Mouse (Mus musculus): ENCODE results near the gene Vmo1. TPM values are rescaled to one million over a fixed set of nuclear protein-coding genes. Genes with fewer than 3 reads are reported as not detected.
A peak's percentile ranks its signal among the peaks of the same experiment; 100 is the strongest.

The Vmo1 gene
- total and polyA plus RNA-seq, 2 experiments: 3.9 to 5.5 TPM

- peak within 1 kb of the TSS; percentile 99 for H3K27ac ChIP-seq (replicated peaks; ENCODE audit: insufficient read depth, low read depth, low read length)
- peaks cover 5% of the 10 kb centered on the region; the same call in 1 of the 2 replicates for H3K79me2 ChIP-seq (ENCODE audit: control insufficient read depth, insufficient read depth, low read length)
- H3K36me3 ChIP-seq (ENCODE audit: control insufficient read depth, insufficient read depth, low read length): no peaks in the 10 kb centered on the region; the same call in 1 of the 2 replicates
- 25% methylated on average over 10 of the region's 10 CpGs for WGBS
- peaks cover 13% of the 10 kb centered on the region for H3K4me1 ChIP-seq (ENCODE audit: control insufficient read depth, insufficient read depth, low read length)
- no peaks in the 10 kb centered on the region for H3K27me3 ChIP-seq (ENCODE audit: control insufficient read depth, insufficient read depth, low read length)
- DNase-seq (ENCODE audit: extremely low read depth, low read depth, low spot score): peak; percentile 92
- peak within 1 kb of the TSS; percentile 97 for H3K9ac ChIP-seq (ENCODE audit: low read depth, low read length)
- peak within 1 kb of the TSS; percentile 84 for H3K4me3 ChIP-seq (ENCODE audit: insufficient read depth, low read depth, low read length)
- TF ChIP-seq CTCF (IDR thresholded peaks at IDR 0.05; ENCODE audit: low read depth, low read length) (no peak), POLR2A (IDR thresholded peaks at IDR 0.05; ENCODE audit: extremely low read depth, insufficient read depth, low read length) (peak; percentile 80)
Measured at GRCm38 (mm10) chr11:70518923-70519322, 4.5 kb upstream of the Vmo1 start, which contains the start of gene Gltpd2. Gene Gltpd2, plus strand, starts transcription at chr11:70519196.

DNA sequence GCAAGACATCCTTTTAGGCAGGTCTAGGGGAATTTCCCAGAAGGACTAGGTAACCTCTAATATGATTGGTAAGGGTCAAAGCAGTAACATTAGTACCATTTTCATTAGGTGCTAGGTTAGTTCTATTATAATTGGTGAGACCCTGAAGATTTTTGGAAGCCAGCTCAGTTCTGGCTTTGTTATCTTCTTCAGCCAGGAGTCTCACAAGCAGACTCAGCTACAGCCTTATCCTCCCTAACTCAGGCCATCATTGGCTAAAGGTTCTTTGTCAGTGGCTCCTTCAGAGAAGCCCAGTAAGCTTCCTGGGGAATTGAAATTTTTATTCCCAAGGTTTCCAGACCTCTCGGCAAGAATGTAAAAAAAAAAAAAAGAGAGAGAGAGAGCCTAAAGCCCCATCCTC is 4.0 kb upstream of the Vmo1 start:
- no peaks in the 10 kb centered on the region; the same call in 1 of the 2 replicates for H3K36me3 ChIP-seq (ENCODE audit: control insufficient read depth, insufficient read depth, low read length)
- TF ChIP-seq POLR2A (IDR thresholded peaks at IDR 0.05; ENCODE audit: extremely low read depth, insufficient read depth, low read length) (no peak), CTCF (IDR thresholded peaks at IDR 0.05; ENCODE audit: low read depth, low read length) (no peak)
- no peak for DNase-seq (ENCODE audit: extremely low read depth, low read depth, low spot score)
- H3K27me3 ChIP-seq (ENCODE audit: control insufficient read depth, insufficient read depth, low read length): no peaks in the 10 kb centered on the region
- peaks cover 13% of the 10 kb centered on the region for H3K4me1 ChIP-seq (ENCODE audit: control insufficient read depth, insufficient read depth, low read length)
- H3K27ac ChIP-seq (replicated peaks; ENCODE audit: insufficient read depth, low read depth, low read length): peak overlapping the region; percentile 95
- no peak overlapping the region; the same call in 1 of the 2 replicates for H3K4me3 ChIP-seq (ENCODE audit: insufficient read depth, low read depth, low read length)
- H3K9ac ChIP-seq (ENCODE audit: low read depth, low read length): no peak overlapping the region; the same call in 1 of the 2 replicates
- peaks cover 5% of the 10 kb centered on the region; the same call in 1 of the 2 replicates for H3K79me2 ChIP-seq (ENCODE audit: control insufficient read depth, insufficient read depth, low read length)
- WGBS: 30% methylated on average over 1 of the region's 1 CpGs

- 22% methylated on average over 2 of the region's 2 CpGs for WGBS
- TF ChIP-seq POLR2A (IDR thresholded peaks at IDR 0.05; ENCODE audit: extremely low read depth, insufficient read depth, low read length) (no peak), CTCF (IDR thresholded peaks at IDR 0.05; ENCODE audit: low read depth, low read length) (peak; percentile 24)
- Histone ChIP-seq H3K27me3 (ENCODE audit: control insufficient read depth, insufficient read depth, low read length) (no peaks in the 10 kb centered on the region), H3K4me3 (ENCODE audit: insufficient read depth, low read depth, low read length) (no peak overlapping the region), H3K79me2 (ENCODE audit: control insufficient read depth, insufficient read depth, low read length) (peaks cover 5% of the 10 kb centered on the region; the same call in 1 of the 2 replicates), H3K9ac (ENCODE audit: low read depth, low read length) (no peak overlapping the region), H3K36me3 (ENCODE audit: control insufficient read depth, insufficient read depth, low read length) (no peaks in the 10 kb centered on the region; the same call in 1 of the 2 replicates), H3K27ac (replicated peaks; ENCODE audit: insufficient read depth, low read depth, low read length) (no peak overlapping the region), H3K4me1 (ENCODE audit: control insufficient read depth, insufficient read depth, low read length) (peaks cover 10% of the 10 kb centered on the region)
- peak; percentile 62 for DNase-seq (ENCODE audit: extremely low read depth, low read depth, low spot score)
Measured at GRCm38 (mm10) chr11:70516352-70516751, 1.9 kb upstream of the Vmo1 start.

DNA sequence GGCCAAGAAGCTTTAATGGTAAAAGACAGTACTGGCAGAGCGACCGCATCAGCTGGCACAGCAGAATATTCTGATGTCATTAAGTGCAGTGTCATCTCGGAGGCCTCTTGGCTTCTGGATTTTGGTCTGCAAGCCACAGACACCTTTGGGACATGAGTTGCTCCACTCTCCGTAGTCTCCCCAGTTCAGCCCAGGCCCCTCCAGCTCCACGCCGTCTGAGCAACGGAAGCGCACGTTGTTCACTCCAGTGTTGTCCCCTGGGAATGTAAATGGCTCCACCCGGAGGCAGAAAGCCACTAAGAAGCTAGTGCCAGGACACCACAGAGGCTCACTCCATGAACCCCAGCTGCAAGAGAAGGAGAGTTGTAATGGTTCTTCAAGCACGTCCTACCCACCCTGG is 896 bp downstream of the Vmo1 start:
- peaks cover 7% of the 10 kb centered on the region for H3K4me1 ChIP-seq (ENCODE audit: control insufficient read depth, insufficient read depth, low read length)
- TF ChIP-seq POLR2A (IDR thresholded peaks at IDR 0.05; ENCODE audit: extremely low read depth, insufficient read depth, low read length): no peak
- no peak for TF ChIP-seq CTCF (IDR thresholded peaks at IDR 0.05; ENCODE audit: low read depth, low read length)
- no peaks in the 10 kb centered on the region for H3K27me3 ChIP-seq (ENCODE audit: control insufficient read depth, insufficient read depth, low read length)
- H3K4me3 ChIP-seq (ENCODE audit: insufficient read depth, low read depth, low read length): no peak overlapping the region
- 0 out of 2 replicates have a peak overlapping the region, but pooled peaks have one; percentile 6 for H3K9ac ChIP-seq (ENCODE audit: low read depth, low read length)
- DNase-seq (ENCODE audit: extremely low read depth, low read depth, low spot score): no peak
- WGBS: 81% methylated on average over 11 of the region's 11 CpGs
- H3K27ac ChIP-seq (replicated peaks; ENCODE audit: insufficient read depth, low read depth, low read length): peak overlapping the region; percentile 31; the same call in 1 of the 2 replicates
- H3K36me3 ChIP-seq (ENCODE audit: control insufficient read depth, insufficient read depth, low read length): no peaks in the 10 kb centered on the region; the same call in 1 of the 2 replicates
- no peaks in the 10 kb centered on the region for H3K79me2 ChIP-seq (ENCODE audit: control insufficient read depth, insufficient read depth, low read length)

GRCm38 (mm10) chr11:70512709-70513342 is 1.6 kb downstream of the Vmo1 start:
- Histone ChIP-seq H3K9ac (ENCODE audit: low read depth, low read length) (no peak overlapping the region), H3K4me1 (ENCODE audit: control insufficient read depth, insufficient read depth, low read length) (peaks cover 5% of the 10 kb centered on the region), H3K27me3 (ENCODE audit: control insufficient read depth, insufficient read depth, low read length) (no peaks in the 10 kb centered on the region), H3K27ac (replicated peaks; ENCODE audit: insufficient read depth, low read depth, low read length) (no peak overlapping the region), H3K4me3 (ENCODE audit: insufficient read depth, low read depth, low read length) (no peak overlapping the region), H3K36me3 (ENCODE audit: control insufficient read depth, insufficient read depth, low read length) (no peaks in the 10 kb centered on the region; the same call in 1 of the 2 replicates), H3K79me2 (ENCODE audit: control insufficient read depth, insufficient read depth, low read length) (no peaks in the 10 kb centered on the region)
- 81% methylated on average over 7 of the region's 7 CpGs for WGBS
- no peak for DNase-seq (ENCODE audit: extremely low read depth, low read depth, low spot score)
- no peak for TF ChIP-seq CTCF (IDR thresholded peaks at IDR 0.05; ENCODE audit: low read depth, low read length)
- no peak for TF ChIP-seq POLR2A (IDR thresholded peaks at IDR 0.05; ENCODE audit: extremely low read depth, insufficient read depth, low read length)

DNA sequence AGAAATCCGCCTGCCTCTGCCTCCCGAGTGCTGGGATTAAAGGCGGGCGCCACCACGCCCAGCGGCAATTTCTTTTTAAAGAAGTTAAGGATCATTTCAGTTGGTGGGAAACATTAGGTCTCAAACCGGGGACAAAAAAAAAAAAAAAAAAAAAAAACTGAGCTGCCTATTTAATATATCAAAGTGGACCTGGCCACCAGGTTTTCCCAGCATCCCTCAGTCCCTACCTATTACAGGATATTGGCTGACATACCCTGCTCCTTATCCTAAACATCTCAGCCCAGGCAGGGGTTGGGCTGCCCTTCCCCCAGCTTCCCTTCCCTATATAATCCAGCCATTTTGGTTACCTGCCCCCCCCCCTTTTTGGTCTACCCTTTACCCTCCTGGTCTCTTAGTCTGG is 2.6 kb downstream of the Vmo1 start:
- H3K79me2 ChIP-seq (ENCODE audit: control insufficient read depth, insufficient read depth, low read length): no peaks in the 10 kb centered on the region
- H3K27me3 ChIP-seq (ENCODE audit: control insufficient read depth, insufficient read depth, low read length): no peaks in the 10 kb centered on the region
- no peaks in the 10 kb centered on the region; the same call in 1 of the 2 replicates for H3K36me3 ChIP-seq (ENCODE audit: control insufficient read depth, insufficient read depth, low read length)
- no peak overlapping the region for H3K27ac ChIP-seq (replicated peaks; ENCODE audit: insufficient read depth, low read depth, low read length)
- no peak overlapping the region for H3K9ac ChIP-seq (ENCODE audit: low read depth, low read length)
- H3K4me3 ChIP-seq (ENCODE audit: insufficient read depth, low read depth, low read length): no peak overlapping the region
- 89% methylated on average over 7 of the region's 7 CpGs for WGBS
- H3K4me1 ChIP-seq (ENCODE audit: control insufficient read depth, insufficient read depth, low read length): no peaks in the 10 kb centered on the region
- no peak for DNase-seq (ENCODE audit: extremely low read depth, low read depth, low spot score)
- TF ChIP-seq CTCF (IDR thresholded peaks at IDR 0.05; ENCODE audit: low read depth, low read length): no peak
- TF ChIP-seq POLR2A (IDR thresholded peaks at IDR 0.05; ENCODE audit: extremely low read depth, insufficient read depth, low read length): no peak

Data from liver, adult 2 months (tissue).